Mouse (Mus musculus): ENCODE results near the gene Ckm. TPM values are rescaled to one million over a fixed set of nuclear protein-coding genes. Genes with fewer than 3 reads are reported as not detected.
A peak's percentile ranks its signal among the peaks of the same experiment; 100 is the strongest.

Gene Ckm
- polyA plus RNA-seq, 1 experiment from 2014 or later: 17.4 TPM

DNA sequence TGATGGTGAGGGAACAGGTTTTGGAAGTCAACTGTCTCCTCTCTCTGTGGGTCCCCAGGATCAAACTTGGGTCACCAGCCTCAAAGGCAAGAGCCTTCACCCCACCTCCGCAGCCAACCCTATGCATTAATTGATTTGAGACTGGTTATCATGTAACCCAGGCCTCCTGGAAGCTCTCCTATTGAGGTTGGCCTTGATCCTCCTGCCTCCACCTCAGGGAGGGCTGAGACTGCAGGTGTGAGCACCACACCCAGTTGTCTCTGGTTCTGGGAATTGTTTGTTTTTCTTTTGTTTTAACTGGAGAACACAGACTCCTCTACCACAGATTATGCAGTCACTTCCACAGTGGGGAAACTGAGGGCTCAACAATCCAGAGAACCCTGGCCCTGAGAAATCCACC, 55.9 kb downstream of the Ckm start:
- peaks cover 3% of the 10 kb centered on the region; the same call in 1 of the 2 replicates for H3K27me3 ChIP-seq (replicated peaks)
- H3K9me3 ChIP-seq: no peaks in the 10 kb centered on the region
- H3K36me3 ChIP-seq: no peaks in the 10 kb centered on the region; the same call in 1 of the 2 replicates
- no peak overlapping the region for H3K4me2 ChIP-seq
- peaks cover 27% of the 10 kb centered on the region for H3K4me1 ChIP-seq
- no peak overlapping the region for H3K27ac ChIP-seq
- no peak overlapping the region for H3K4me3 ChIP-seq (replicated peaks)
- ATAC-seq (ENCODE audit: insufficient read depth, low FRiP score, low read depth): no peak
- 50% methylated on average over 1 of the region's 1 CpGs for WGBS
- H3K9ac ChIP-seq: no peak overlapping the region

DNA sequence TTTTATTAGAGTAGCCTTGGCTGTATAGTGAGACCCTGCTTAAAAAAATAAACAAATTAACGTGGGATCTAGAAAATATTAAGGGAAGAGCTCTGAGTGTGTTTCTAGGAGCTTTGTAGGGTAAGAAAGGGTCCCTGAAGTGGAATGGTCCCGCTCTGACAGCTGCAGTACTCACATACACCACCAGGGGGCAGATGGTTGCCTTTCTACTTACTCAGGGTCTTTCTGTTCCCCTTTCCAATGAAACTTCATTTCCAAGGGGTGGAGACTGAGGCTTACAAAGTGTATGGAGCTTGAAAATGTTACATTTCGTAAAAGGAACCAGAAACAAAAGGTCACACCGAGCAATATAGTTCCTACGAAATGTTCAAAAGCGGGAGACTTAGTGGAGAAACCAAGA, 56.9 kb downstream of the Ckm start:
- WGBS: 5% methylated on average over 6 of the region's 6 CpGs
- no peaks in the 10 kb centered on the region for H3K9me3 ChIP-seq
- ATAC-seq (ENCODE audit: insufficient read depth, low FRiP score, low read depth): no peak
- H3K4me2 ChIP-seq: no peak overlapping the region
- no peaks in the 10 kb centered on the region for H3K36me3 ChIP-seq
- no peak overlapping the region for H3K9ac ChIP-seq
- H3K27ac ChIP-seq: no peak overlapping the region
- H3K27me3 ChIP-seq (replicated peaks): peaks cover 9% of the 10 kb centered on the region; the same call in 1 of the 2 replicates
- H3K4me3 ChIP-seq (replicated peaks): no peak overlapping the region
- H3K4me1 ChIP-seq: peaks cover 22% of the 10 kb centered on the region

DNA sequence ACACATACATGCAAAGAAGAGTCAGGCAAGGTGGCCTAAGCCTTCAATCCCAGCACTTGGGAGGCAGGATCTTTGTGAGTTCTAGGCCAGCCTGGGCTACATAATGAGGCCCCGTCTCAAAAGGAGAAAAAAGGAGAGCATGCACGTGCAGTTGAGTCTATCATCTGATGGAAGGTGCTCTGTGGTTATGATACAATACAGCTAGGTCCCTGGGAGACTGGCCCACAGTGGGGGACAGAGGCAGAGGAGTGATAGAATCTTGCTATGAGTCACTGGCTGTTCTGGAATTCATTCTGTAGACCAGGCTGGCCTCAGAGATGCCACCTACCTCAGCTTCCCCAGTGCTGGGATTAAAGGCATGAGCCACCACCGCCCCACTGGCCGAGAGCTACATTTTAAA, 57.9 kb downstream of the Ckm start:
- no peaks in the 10 kb centered on the region for H3K9me3 ChIP-seq
- H3K4me1 ChIP-seq: peaks cover 12% of the 10 kb centered on the region
- peaks cover 13% of the 10 kb centered on the region for H3K27me3 ChIP-seq (replicated peaks)
- no peak overlapping the region for H3K4me3 ChIP-seq (replicated peaks)
- H3K4me2 ChIP-seq: no peak overlapping the region
- no peaks in the 10 kb centered on the region for H3K36me3 ChIP-seq
- no peak for ATAC-seq (ENCODE audit: insufficient read depth, low FRiP score, low read depth)
- no peak overlapping the region for H3K27ac ChIP-seq
- WGBS: 68% methylated on average over 4 of the region's 4 CpGs
- H3K9ac ChIP-seq: no peak overlapping the region

GRCm38 (mm10) chr7:19462884-19463381, 58.4 kb downstream of the Ckm start, which contains the start of gene Exoc3l2:
Exoc3l2 (plus strand) TSS chr7:19463331.
- no peak for ATAC-seq (ENCODE audit: insufficient read depth, low FRiP score, low read depth)
- H3K27me3 ChIP-seq (replicated peaks): peaks cover 16% of the 10 kb centered on the region
- 47% methylated on average over 6 of the region's 6 CpGs for WGBS
- H3K9me3 ChIP-seq: no peaks in the 10 kb centered on the region
- H3K4me1 ChIP-seq: peaks cover 9% of the 10 kb centered on the region
- no peak within 1 kb of the TSS for H3K9ac ChIP-seq
- H3K4me3 ChIP-seq (replicated peaks): 0 out of 2 replicates have a peak within 1 kb of the TSS, but pooled peaks have one; percentile 1
- peak within 1 kb of the TSS; percentile 3; the same call in 1 of the 2 replicates for H3K4me2 ChIP-seq
- no peak within 1 kb of the TSS for H3K27ac ChIP-seq
- H3K36me3 ChIP-seq: no peaks in the 10 kb centered on the region

- Histone ChIP-seq H3K4me1 (peaks cover 9% of the 10 kb centered on the region), H3K9me3 (no peaks in the 10 kb centered on the region), H3K9ac (no peak overlapping the region), H3K4me2 (peak overlapping the region; percentile 24), H3K27me3 (replicated peaks) (peaks cover 23% of the 10 kb centered on the region), H3K4me3 (replicated peaks) (no peak overlapping the region), H3K36me3 (no peaks in the 10 kb centered on the region), H3K27ac (0 out of 2 replicates have a peak overlapping the region, but pooled peaks have one; percentile 16)
- WGBS: 15% methylated on average over 22 of the region's 22 CpGs
- ATAC-seq (ENCODE audit: insufficient read depth, low FRiP score, low read depth): no peak
Measured at GRCm38 (mm10) chr7:19464367-19465307, 60.1 kb downstream of the Ckm start.

DNA sequence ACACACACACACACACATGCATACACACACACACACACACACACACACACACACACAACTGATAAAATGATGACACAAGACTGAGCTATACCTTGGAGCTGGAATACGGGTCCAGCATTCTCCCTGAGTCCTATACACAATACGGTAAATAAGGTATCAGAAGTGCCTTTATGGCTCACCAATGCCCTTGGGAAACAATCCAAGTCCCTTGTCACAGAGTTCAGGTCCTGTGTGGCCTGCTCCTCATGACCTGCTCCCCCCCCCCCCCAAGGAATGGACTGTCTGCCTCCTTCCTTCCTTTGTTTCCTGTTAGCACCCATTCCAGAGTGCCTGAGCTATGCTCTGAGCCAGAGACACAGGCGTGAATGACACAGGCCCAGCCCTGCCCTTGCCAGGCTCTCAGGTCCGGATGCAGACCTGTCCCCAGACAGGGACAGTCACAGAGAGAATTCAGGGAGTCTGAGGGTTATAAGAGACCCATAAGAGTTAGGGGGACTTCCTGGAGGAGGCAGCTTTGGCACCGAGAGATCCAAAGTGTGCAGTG, 62.1 kb downstream of the Ckm start:
- H3K4me2 ChIP-seq: no peak overlapping the region
- no peak for ATAC-seq (ENCODE audit: insufficient read depth, low FRiP score, low read depth)
- H3K4me3 ChIP-seq (replicated peaks): no peak overlapping the region
- H3K36me3 ChIP-seq: no peaks in the 10 kb centered on the region
- 59% methylated on average over 5 of the region's 5 CpGs for WGBS
- H3K9ac ChIP-seq: no peak overlapping the region
- peaks cover 38% of the 10 kb centered on the region for H3K27me3 ChIP-seq (replicated peaks)
- H3K4me1 ChIP-seq: peaks cover 12% of the 10 kb centered on the region
- H3K9me3 ChIP-seq: no peaks in the 10 kb centered on the region
- H3K27ac ChIP-seq: no peak overlapping the region

DNA sequence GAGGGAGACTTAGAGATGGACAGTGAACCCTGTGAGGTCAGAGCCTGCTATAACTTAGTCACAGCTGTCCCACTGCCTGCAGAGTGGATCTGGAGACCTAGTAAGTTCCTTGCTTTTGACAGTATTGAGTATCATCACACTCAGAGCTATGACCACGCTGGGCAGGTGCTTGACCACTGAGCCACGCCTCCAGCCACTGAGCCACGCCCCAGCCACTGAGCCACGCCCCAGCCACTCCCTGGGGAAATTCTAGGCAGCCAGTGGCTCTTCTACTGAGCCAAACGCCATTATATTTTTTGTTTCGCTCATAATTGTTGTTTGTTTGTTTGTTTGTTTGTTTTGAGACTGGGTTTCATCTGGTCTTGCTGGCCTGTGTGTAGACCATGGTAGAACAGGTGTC, 63.1 kb downstream of the Ckm start:
- H3K9me3 ChIP-seq: no peaks in the 10 kb centered on the region
- 30% methylated on average over 6 of the region's 6 CpGs for WGBS
- ATAC-seq (ENCODE audit: insufficient read depth, low FRiP score, low read depth): no peak

GRCm38 (mm10) chr7:19468279-19468678, 63.7 kb downstream of the Ckm start:
- no peak overlapping the region for H3K27ac ChIP-seq
- H3K27me3 ChIP-seq (replicated peaks): peaks cover 54% of the 10 kb centered on the region
- ATAC-seq (ENCODE audit: insufficient read depth, low FRiP score, low read depth): no peak
- WGBS: 61% methylated on average over 12 of the region's 12 CpGs
- no peak overlapping the region for H3K4me2 ChIP-seq
- peaks cover 12% of the 10 kb centered on the region for H3K4me1 ChIP-seq
- no peaks in the 10 kb centered on the region for H3K9me3 ChIP-seq
- H3K9ac ChIP-seq: no peak overlapping the region
- no peak overlapping the region for H3K4me3 ChIP-seq (replicated peaks)
- H3K36me3 ChIP-seq: no peaks in the 10 kb centered on the region

More for the DNA sequence above, 63.1 kb downstream of the Ckm start:
- Histone ChIP-seq H3K27me3 (replicated peaks) (peaks cover 47% of the 10 kb centered on the region), H3K36me3 (no peaks in the 10 kb centered on the region), H3K4me2 (no peak overlapping the region), H3K27ac (no peak overlapping the region), H3K9ac (no peak overlapping the region), H3K4me3 (replicated peaks) (no peak overlapping the region), H3K4me1 (peaks cover 12% of the 10 kb centered on the region)

GRCm38 (mm10) chr7:19469404-19469803, 64.8 kb downstream of the Ckm start:
- Histone ChIP-seq H3K4me2 (no peak overlapping the region), H3K9me3 (no peaks in the 10 kb centered on the region), H3K27me3 (replicated peaks) (peaks cover 57% of the 10 kb centered on the region), H3K4me1 (peaks cover 12% of the 10 kb centered on the region), H3K9ac (no peak overlapping the region), H3K4me3 (replicated peaks) (no peak overlapping the region), H3K36me3 (no peaks in the 10 kb centered on the region), H3K27ac (no peak overlapping the region)
- ATAC-seq (ENCODE audit: insufficient read depth, low FRiP score, low read depth): no peak
- WGBS: 21% methylated on average over 23 of the region's 23 CpGs

- no peak overlapping the region for H3K27ac ChIP-seq
- H3K27me3 ChIP-seq (replicated peaks): peaks cover 55% of the 10 kb centered on the region
- H3K4me1 ChIP-seq: peaks cover 6% of the 10 kb centered on the region; the same call in 1 of the 2 replicates
- 15% methylated on average over 14 of the region's 14 CpGs for WGBS
- no peaks in the 10 kb centered on the region for H3K9me3 ChIP-seq
- no peak overlapping the region for H3K4me3 ChIP-seq (replicated peaks)
- H3K9ac ChIP-seq: no peak overlapping the region
- H3K36me3 ChIP-seq: no peaks in the 10 kb centered on the region
- no peak for ATAC-seq (ENCODE audit: insufficient read depth, low FRiP score, low read depth)
- H3K4me2 ChIP-seq: no peak overlapping the region
Measured at GRCm38 (mm10) chr7:19470308-19470707, 65.7 kb downstream of the Ckm start.

- Histone ChIP-seq H3K4me2 (no peak overlapping the region), H3K9ac (no peak overlapping the region), H3K36me3 (no peaks in the 10 kb centered on the region), H3K27ac (no peak overlapping the region), H3K4me3 (replicated peaks) (no peak overlapping the region), H3K27me3 (replicated peaks) (peaks cover 44% of the 10 kb centered on the region), H3K4me1 (peaks cover 6% of the 10 kb centered on the region; the same call in 1 of the 2 replicates), H3K9me3 (no peaks in the 10 kb centered on the region)
- ATAC-seq (ENCODE audit: insufficient read depth, low FRiP score, low read depth): no peak
- WGBS: 36% methylated on average over 4 of the region's 4 CpGs
Measured at GRCm38 (mm10) chr7:19472403-19472802, 67.8 kb downstream of the Ckm start.
